Mouse (Mus musculus) megakaryocyte, embryonic 14.5 days (primary cell): ENCODE results near the gene Speg.

ENCODE experiments used
- FLI1 ChIP-seq: IDR thresholded peaks from 2 replicates; pipeline ENCODE4 v1.6.1; 2012; ENCODE audit warnings: low read length, inconsistent platforms, mixed read lengths
- GATA1 ChIP-seq: IDR thresholded peaks from 3 replicates; pipeline ENCODE4 v1.6.1; 2012; ENCODE audit warnings: mixed read lengths, low read length, inconsistent platforms, borderline replicate concordance

DNA sequence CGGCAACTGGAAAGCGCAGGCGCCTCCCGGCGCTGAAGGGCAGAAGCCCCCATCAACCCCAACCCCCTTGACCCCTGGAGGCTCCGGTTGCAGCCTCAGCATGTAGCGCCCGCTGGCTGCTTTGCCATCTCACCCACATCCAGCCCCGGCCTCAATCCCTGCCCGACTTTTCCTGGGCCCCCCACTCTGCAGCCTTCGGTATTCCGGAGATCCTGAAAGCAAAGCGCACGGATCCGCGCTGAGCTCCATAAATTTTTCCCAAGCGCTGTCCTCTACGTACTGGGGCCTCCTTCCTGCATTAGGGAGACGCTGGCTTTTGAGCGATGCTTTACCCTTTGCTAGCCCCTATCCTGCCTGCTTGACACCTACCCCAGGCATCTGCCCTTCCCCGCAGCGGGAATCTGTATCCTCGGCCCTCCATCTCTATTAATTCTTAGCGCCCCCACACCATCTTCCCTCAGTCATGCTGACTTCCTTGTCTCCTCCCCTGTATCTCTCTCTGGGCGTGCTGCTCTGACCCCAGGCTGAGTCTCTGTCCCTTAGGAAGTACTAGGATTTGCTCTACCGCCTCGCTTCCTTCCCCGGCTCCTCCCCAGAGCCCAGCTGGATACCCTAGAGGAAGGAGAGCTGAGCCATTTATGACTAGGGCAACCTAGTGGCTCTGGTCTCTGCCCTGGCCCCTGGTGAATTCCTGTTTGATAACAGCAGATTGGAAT lies 7.4 kb downstream of the Speg start:
- TF ChIP-seq GATA1 (no peak), FLI1 (no peak)
